Mouse (Mus musculus) embryonic fibroblast, embryonic 13.5 days (primary cell): ENCODE measurements at regions not wholly inside any gene's neighbourhood (a gene's known extent, or its start where the extent isn't known, plus 50 kb on each side); places are given as distances from the start of the nearest gene placed in this dataset.

Experiments used
- H3K27ac ChIP-seq: 2 replicates; pipeline ENCODE4 v1.5.1; 2012; ENCODE audit warnings: low read length, control low read depth, inconsistent platforms; ENCODE audit not compliant: insufficient read depth
- H3K4me1 ChIP-seq: 2 replicates; pipeline ENCODE4 v1.6.1; 2011; ENCODE audit warnings: low read length; ENCODE audit not compliant: control insufficient read depth, insufficient read depth
- H3K4me3 ChIP-seq: 2 replicates; pipeline ENCODE4 v1.5.1; 2011; ENCODE audit warnings: mild to moderate bottlenecking, control low read depth, low read length; ENCODE audit not compliant: insufficient read depth
- CTCF ChIP-seq: IDR thresholded peaks from 2 replicates; pipeline ENCODE4 v1.5.1; 2011; ENCODE audit warnings: mild to moderate bottlenecking, control low read depth, low read length, moderate library complexity, borderline replicate concordance; ENCODE audit not compliant: insufficient read depth
- POLR2A ChIP-seq: IDR thresholded peaks from 2 replicates; pipeline ENCODE4 v1.6.1; 2011; ENCODE audit warnings: low read depth, mild to moderate bottlenecking, control low read depth, low read length, moderate library complexity

- no peak overlapping the region for H3K4me3 ChIP-seq
- no peak for TF ChIP-seq POLR2A
- no peak overlapping the region for H3K27ac ChIP-seq
- no peaks in the 10 kb centered on the region for H3K4me1 ChIP-seq
Observed at GRCm38 (mm10) chr5:77659016-77659415, 251.2 kb upstream of the Igfbp7 start.

DNA sequence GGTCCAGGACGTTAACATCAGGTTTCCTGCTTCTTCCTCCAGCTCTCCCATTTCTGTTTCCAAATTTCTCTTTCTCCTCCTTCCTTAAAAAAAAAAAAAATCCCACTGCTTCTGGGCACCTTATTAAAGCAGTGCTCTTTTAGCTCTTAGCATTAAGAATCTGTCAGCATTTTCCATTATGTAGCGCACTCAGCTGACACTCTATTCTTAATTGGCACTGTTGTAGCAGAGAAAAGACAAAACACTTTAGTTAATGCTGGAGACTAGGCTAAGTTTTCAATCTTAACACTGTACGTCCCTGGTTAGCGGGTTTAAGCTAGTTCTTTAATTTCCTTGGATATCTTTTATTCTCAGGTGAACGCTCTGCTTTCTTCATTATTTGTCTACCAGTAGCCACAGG, 236.8 kb upstream of the Igfbp7 start:
- Histone ChIP-seq H3K27ac (no peak overlapping the region), H3K4me3 (no peak overlapping the region), H3K4me1 (no peaks in the 10 kb centered on the region)
- TF ChIP-seq POLR2A (no peak), CTCF (no peak)

DNA sequence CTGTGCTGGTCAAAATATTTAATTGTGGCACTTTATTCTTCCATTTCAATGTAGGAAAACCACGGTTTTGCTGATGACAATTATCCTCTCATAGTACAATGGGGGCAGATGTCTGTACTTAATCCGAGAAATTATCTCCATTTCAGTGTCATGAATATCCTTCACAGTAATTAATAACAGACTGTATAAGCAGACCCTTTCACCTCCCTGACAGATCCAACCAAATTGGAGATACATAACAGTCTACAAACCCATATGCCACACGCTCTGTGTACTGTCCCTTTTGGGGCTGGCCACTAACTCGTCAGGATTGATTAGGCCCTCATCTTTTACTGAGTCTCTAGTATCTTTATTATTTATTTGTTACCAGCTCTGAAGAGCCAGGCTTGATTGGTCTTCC, 212.6 kb upstream of the Igfbp7 start:
- H3K4me1 ChIP-seq = no peaks in the 10 kb centered on the region
- no peak overlapping the region for H3K4me3 ChIP-seq
- TF ChIP-seq CTCF = no peak
- TF ChIP-seq POLR2A = no peak
- no peak overlapping the region for H3K27ac ChIP-seq

DNA sequence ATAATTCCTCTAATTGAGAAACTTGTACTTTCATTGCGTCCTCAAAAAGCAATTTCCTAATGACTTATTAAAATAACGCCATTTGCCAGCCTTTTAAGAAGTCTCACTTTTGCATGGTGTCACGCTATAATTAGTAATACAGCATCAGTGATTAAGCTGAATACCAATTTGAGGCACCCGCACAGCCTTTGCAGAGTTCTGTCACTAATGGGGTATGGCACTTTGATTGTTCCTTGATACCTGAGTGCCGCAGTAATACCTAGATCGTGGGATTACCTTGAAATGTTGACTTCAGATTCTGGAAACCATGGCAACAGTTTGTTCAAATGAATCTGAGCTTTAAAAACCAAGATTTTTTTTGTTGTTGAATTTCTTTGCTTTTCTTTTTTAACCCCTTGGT, 202.7 kb upstream of the Igfbp7 start:
- TF ChIP-seq CTCF = no peak
- no peak for TF ChIP-seq POLR2A
- H3K4me3 ChIP-seq = no peak overlapping the region
- no peaks in the 10 kb centered on the region for H3K4me1 ChIP-seq
- no peak overlapping the region for H3K27ac ChIP-seq

- no peak overlapping the region for H3K27ac ChIP-seq
- no peak overlapping the region for H3K4me3 ChIP-seq
- TF ChIP-seq CTCF (no peak), POLR2A (no peak)
- H3K4me1 ChIP-seq = no peaks in the 10 kb centered on the region
Observed at GRCm38 (mm10) chr5:77594719-77595118, 186.9 kb upstream of the Igfbp7 start.

- Histone ChIP-seq H3K4me3 (no peak overlapping the region), H3K4me1 (no peaks in the 10 kb centered on the region), H3K27ac (no peak overlapping the region)
- no peak for TF ChIP-seq CTCF
- TF ChIP-seq POLR2A = no peak
Observed at GRCm38 (mm10) chr5:77589252-77589651, 181.4 kb upstream of the Igfbp7 start.

DNA sequence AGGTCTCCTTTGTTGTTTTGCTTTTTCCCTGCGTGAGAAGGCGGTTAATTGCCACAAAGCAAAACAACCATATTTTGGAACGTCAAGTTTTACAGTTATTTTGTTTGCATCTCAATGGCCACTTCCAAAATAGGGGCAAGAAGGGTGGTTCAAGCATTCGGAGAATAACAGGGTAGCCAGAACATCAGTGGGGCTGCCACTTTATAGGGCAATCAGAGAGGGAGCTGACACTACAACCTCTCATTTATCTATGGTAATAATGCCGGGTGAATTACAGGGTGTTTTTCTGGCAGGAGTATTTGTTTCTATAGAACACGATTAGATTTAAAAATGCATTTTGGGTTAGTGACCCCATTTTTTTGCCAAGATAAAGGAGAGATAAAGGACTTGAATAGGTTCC, 173.9 kb upstream of the Igfbp7 start:
- peaks cover 12% of the 10 kb centered on the region for H3K4me1 ChIP-seq
- H3K27ac ChIP-seq = no peak overlapping the region
- no peak overlapping the region for H3K4me3 ChIP-seq
- TF ChIP-seq CTCF (no peak), POLR2A (no peak)

- Histone ChIP-seq H3K4me1 (peaks cover 12% of the 10 kb centered on the region), H3K4me3 (no peak overlapping the region; the same call in 1 of the 2 replicates), H3K27ac (no peak overlapping the region)
- no peak for TF ChIP-seq POLR2A
- no peak for TF ChIP-seq CTCF
Observed at GRCm38 (mm10) chr5:77581106-77581638, 173.3 kb upstream of the Igfbp7 start.

DNA sequence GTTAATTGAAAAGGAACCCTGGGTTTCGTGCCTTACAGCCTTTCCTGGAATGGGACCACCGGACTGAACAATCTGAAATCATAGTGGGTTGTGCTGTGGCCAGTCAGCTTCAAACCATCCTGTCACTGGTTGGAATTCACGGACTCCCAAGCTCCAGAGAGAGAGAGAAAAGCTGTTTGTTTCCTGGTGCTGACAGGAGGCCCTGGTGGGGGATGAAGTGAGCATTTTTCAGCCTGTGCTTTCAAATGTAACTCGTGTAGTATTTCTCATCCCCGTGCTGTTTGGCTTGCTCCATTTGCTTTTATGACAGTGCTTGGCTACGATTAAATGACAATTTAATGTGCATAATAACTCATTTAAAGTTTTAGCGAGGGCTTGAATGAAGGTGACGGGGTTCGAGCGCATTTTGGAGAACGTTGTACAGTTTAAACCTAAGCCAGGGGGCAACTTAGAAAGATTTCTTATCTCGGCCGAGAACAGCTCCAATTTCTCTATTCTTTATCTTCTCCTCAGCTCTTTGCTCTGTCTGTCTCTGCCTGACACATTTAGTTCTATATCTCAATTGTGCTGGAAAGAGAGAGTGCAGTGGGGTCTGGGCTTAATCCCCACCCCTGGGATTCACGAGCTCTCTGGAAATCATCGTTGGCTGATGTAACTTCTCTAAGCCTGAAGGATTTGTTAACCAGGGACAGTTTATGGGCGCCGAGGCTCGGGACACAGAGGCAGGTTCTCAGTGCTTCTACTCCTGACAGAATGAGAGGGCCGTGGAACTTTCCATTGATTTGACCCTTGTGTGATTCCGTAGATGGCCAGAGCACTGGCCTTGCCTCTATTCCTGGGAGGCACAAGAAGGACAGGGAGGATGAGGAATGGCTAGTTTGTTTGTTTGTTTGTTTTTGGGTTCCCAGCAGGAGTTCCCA, 172.2 kb upstream of the Igfbp7 start:
- H3K27ac ChIP-seq = no peak overlapping the region
- no peak for TF ChIP-seq CTCF
- TF ChIP-seq POLR2A = no peak
- H3K4me1 ChIP-seq = peaks cover 12% of the 10 kb centered on the region
- no peak overlapping the region for H3K4me3 ChIP-seq

- TF ChIP-seq POLR2A (no peak), CTCF (no peak)
- H3K4me3 ChIP-seq = no peak overlapping the region
- peaks cover 12% of the 10 kb centered on the region for H3K4me1 ChIP-seq
- H3K27ac ChIP-seq = no peak overlapping the region
Observed at GRCm38 (mm10) chr5:77576881-77577280, 169.0 kb upstream of the Igfbp7 start.
